Mouse (Mus musculus): ENCODE results near the gene Rgs13. TPM values are rescaled to one million over a fixed set of nuclear protein-coding genes. Genes with fewer than 3 reads are reported as not detected.

Gene Rgs13
- polyA plus RNA-seq, 1 experiment from 2014 or later, result not detected

DNA sequence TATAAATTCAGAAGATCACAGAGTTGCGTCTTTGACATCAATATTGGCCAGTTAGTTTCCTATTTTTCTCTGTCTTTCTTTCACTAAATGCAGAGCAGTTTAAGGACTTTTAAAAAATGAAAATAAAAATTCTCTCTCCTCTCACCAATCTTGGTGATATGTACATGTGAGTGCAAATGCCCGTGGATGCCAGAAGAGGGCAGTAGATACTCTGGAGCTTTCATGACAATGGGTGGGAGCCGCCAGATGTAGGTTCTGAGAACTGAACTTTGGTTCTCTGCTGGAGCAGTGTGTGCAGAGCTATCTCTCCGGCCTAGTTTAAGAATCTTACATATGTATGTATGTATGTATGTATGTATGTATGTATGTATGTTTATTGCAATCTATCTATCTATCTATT lies 2.4 kb upstream of the Rgs13 start:
- no peaks in the 10 kb centered on the region for H3K4me1 ChIP-seq (replicated peaks)
- no peak for ATAC-seq
- no peak overlapping the region for H3K9ac ChIP-seq
- H3K4me3 ChIP-seq (replicated peaks), result no peak overlapping the region
- 91% methylated on average over 4 of the region's 4 CpGs for WGBS
- H3K36me3 ChIP-seq, result no peaks in the 10 kb centered on the region
- H3K27me3 ChIP-seq (replicated peaks), result no peaks in the 10 kb centered on the region
- no peak overlapping the region for H3K27ac ChIP-seq
- H3K9me3 ChIP-seq, result no peaks in the 10 kb centered on the region
- H3K4me2 ChIP-seq (replicated peaks), result no peak overlapping the region

DNA sequence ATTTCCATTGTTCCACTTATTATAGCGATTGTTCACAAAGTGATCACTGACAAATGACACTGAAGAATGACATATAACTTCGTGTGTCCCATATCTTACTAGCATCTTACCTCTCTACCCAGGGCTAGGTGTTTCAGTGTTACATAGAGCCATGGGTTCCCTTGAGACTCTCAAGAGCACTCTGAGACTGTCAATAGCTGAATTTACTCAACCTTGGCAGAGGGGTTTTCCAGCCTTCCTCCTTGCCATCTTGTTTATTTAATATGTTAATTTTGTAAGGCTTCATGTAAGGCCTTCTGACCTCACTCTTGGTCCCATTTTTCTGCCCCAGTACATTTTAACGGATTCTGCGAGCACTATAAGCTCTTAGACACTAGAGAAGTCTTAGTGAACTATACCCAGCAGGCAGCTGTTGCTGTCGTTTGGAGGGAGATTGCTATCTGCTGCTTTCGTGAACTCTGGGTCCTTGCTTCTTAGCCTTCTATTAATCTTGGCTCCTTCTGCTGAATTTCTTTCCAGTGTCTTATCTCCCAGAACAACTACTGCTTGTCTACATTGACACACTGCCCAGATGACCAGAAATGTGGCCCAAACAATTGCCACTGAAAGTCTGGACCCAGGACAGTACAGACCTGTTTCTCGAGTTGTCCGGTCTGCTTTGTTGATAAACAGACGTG lies 1.2 kb upstream of the Rgs13 start:
- H3K27ac ChIP-seq, result no peak overlapping the region
- no peak overlapping the region for H3K4me2 ChIP-seq (replicated peaks)
- 64% methylated on average over 9 of the region's 9 CpGs for WGBS
- H3K9me3 ChIP-seq, result no peaks in the 10 kb centered on the region
- no peak overlapping the region for H3K9ac ChIP-seq
- H3K27me3 ChIP-seq (replicated peaks), result no peaks in the 10 kb centered on the region
- H3K36me3 ChIP-seq, result no peaks in the 10 kb centered on the region
- H3K4me1 ChIP-seq (replicated peaks), result no peaks in the 10 kb centered on the region
- no peak for ATAC-seq
- no peak overlapping the region for H3K4me3 ChIP-seq (replicated peaks)

DNA sequence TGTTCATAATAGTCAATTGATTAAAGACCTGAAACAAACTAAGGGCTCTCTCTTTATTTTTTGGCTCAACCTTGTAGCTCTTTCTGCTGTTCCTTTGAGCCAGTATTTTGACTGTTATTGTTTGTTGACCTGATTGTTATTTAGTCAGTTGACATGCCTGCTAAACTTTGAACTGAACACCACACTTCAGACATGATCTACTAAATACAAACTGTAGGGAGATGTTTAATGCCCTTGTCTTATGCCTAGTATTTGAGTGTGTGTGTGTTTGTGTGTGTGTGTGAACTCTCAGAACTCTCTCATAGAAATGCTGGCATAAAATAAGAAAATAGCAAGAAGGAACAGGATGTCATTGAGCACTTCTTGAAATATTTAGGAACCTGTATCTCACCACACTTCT lies 448 bp upstream of the Rgs13 start:
- Histone ChIP-seq H3K4me2 (replicated peaks) (no peak overlapping the region), H3K27me3 (replicated peaks) (no peaks in the 10 kb centered on the region), H3K27ac (no peak overlapping the region), H3K4me3 (replicated peaks) (no peak overlapping the region), H3K36me3 (no peaks in the 10 kb centered on the region), H3K9ac (no peak overlapping the region), H3K9me3 (no peaks in the 10 kb centered on the region), H3K4me1 (replicated peaks) (no peaks in the 10 kb centered on the region)
- ATAC-seq, result no peak

DNA sequence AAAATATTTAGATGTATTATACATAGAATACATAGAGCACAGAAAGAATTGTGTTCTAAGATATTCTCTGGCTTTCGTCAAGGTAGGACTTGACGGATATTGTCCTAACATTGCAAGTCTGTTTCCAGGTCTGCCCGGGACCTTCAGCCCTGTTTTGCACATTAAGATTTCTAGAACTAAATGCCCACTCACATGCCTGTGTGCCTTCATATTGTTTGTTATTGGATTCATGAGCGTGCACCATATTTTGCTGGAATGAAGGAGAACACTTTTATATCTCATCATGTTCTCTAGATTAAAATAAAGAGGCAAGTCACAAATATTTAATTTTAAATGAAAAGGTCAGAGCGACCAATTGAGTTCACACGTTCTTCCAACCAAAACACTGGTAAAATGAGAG lies 2.4 kb downstream of the Rgs13 start:
- no peak overlapping the region for H3K9ac ChIP-seq
- H3K4me1 ChIP-seq (replicated peaks), result no peaks in the 10 kb centered on the region
- WGBS, result 61% methylated on average over 6 of the region's 6 CpGs
- H3K36me3 ChIP-seq, result no peaks in the 10 kb centered on the region
- no peak for ATAC-seq
- no peaks in the 10 kb centered on the region for H3K9me3 ChIP-seq
- H3K4me2 ChIP-seq (replicated peaks), result no peak overlapping the region
- H3K27ac ChIP-seq, result no peak overlapping the region
- no peak overlapping the region for H3K4me3 ChIP-seq (replicated peaks)
- no peaks in the 10 kb centered on the region for H3K27me3 ChIP-seq (replicated peaks)

DNA sequence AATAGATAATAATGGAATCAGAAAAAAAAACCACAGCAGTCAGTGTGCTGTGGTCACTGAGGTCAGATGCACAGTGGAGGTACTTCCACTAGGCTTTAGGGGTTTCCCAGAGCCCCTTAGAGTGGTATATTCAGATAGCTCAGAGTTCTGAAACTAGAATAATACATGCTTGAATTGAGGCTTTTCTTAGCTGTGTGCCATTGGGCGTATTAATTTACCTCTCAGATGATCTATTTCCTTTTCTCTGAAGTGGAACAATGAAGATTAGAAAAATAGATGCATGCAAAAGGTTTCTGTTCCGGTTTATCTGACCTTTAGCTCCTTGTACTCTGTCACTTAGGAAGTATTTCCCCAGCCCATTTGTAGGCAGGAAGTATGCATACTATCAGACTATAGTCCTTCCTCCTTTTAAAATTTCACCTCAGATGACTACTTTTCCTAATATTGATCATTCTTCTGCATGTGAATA lies 3.6 kb downstream of the Rgs13 start:
- H3K4me3 ChIP-seq (replicated peaks), result no peak overlapping the region
- WGBS, result 66% methylated on average over 2 of the region's 2 CpGs
- no peaks in the 10 kb centered on the region for H3K27me3 ChIP-seq (replicated peaks)
- H3K27ac ChIP-seq, result no peak overlapping the region
- H3K36me3 ChIP-seq, result no peaks in the 10 kb centered on the region
- no peak overlapping the region for H3K4me2 ChIP-seq (replicated peaks)
- no peaks in the 10 kb centered on the region for H3K4me1 ChIP-seq (replicated peaks)
- no peak for ATAC-seq
- H3K9ac ChIP-seq, result no peak overlapping the region
- no peaks in the 10 kb centered on the region for H3K9me3 ChIP-seq

DNA sequence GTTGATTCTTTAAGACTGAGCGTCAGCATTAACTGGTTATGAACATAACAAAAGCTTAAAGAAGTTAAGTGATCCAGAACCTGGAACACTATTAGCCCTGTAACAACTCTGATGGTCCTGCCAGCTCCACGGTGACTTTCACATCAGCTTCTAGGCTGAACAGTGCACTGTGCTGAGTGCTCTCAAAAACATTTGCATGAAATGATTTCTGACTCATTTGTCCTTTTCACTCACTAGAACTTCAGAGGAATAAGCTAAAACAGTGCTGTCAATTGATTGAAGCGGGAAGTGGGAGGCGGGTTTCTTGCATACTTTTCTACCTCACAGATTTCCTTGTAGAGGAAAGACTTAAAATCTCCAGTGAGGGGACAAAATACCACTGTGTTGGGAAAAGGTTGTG lies 8.3 kb downstream of the Rgs13 start:
- Histone ChIP-seq H3K27ac (no peak overlapping the region), H3K27me3 (replicated peaks) (no peaks in the 10 kb centered on the region), H3K4me1 (replicated peaks) (no peaks in the 10 kb centered on the region), H3K4me2 (replicated peaks) (no peak overlapping the region), H3K9me3 (no peaks in the 10 kb centered on the region), H3K36me3 (no peaks in the 10 kb centered on the region), H3K9ac (no peak overlapping the region), H3K4me3 (replicated peaks) (no peak overlapping the region)
- WGBS, result 92% methylated on average over 4 of the region's 4 CpGs
- ATAC-seq, result no peak

DNA sequence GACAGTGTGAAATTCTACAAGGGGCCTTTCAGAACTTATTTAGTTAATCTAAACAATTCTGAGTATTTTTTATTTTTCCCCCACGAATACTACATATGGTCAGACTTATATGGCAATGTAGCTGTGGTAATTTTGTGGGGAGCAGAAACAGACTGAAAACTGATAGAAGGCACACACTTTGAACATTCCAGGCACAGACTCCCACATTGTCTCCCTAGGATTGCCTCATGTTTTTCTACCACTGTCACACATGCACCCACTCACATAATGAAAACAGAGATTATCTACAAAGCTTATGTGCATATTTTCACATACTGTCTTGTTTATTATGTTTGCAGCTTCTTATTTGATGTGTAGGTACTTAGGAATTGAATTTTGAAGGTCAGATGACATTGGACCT lies 9.4 kb downstream of the Rgs13 start:
- no peak overlapping the region for H3K27ac ChIP-seq
- WGBS, result 68% methylated on average over 1 of the region's 1 CpGs
- H3K4me2 ChIP-seq (replicated peaks), result no peak overlapping the region
- H3K9ac ChIP-seq, result no peak overlapping the region
- no peaks in the 10 kb centered on the region for H3K9me3 ChIP-seq
- no peak overlapping the region for H3K4me3 ChIP-seq (replicated peaks)
- H3K4me1 ChIP-seq (replicated peaks), result no peaks in the 10 kb centered on the region
- no peaks in the 10 kb centered on the region for H3K36me3 ChIP-seq
- no peaks in the 10 kb centered on the region for H3K27me3 ChIP-seq (replicated peaks)
- no peak for ATAC-seq

DNA sequence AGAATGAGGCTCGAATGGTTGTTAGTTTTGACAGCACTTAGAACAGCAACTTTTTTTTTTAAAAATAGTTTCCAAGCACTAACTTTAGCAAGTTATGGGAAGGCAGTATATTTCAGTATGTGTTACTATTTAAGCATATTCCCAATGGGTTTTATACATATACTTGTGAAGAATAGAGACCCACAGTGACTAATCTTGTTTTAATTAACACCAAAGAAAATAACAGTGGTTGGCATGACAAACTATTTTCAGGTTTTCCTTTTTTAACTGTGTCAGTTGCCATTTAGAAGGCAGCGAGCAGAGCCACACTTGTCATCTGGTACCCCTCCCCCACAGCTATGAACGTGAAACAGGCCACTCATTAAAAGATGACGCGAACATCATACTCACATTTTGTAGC lies 10.3 kb downstream of the Rgs13 start:
- H3K4me3 ChIP-seq (replicated peaks), result no peak overlapping the region
- H3K4me2 ChIP-seq (replicated peaks), result no peak overlapping the region
- WGBS, result 79% methylated on average over 5 of the region's 5 CpGs
- H3K36me3 ChIP-seq, result no peaks in the 10 kb centered on the region
- no peak overlapping the region for H3K9ac ChIP-seq
- no peak for ATAC-seq
- H3K27me3 ChIP-seq (replicated peaks), result no peaks in the 10 kb centered on the region
- no peaks in the 10 kb centered on the region for H3K9me3 ChIP-seq
- no peak overlapping the region for H3K27ac ChIP-seq
- H3K4me1 ChIP-seq (replicated peaks), result no peaks in the 10 kb centered on the region

DNA sequence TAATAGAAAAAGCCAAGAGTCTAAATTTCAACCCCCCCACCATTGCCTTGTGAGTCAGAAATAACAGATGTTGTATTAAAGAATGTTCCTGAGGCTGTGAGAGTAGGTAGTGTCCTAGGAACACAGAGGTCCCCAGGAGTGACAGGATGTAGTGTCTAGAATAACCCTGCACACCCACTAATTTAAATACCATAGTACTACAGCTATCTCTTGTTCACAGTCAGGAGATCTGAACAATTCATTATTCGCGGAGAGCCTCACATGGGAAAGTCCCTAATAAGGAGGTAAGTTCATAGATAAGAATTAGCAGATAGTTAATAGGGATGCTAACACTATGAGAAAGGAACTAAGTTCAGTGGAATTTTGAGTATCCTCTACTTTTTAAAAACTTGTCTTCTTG lies 10.9 kb downstream of the Rgs13 start:
- H3K4me3 ChIP-seq (replicated peaks), result no peak overlapping the region
- 93% methylated on average over 2 of the region's 2 CpGs for WGBS
- H3K4me2 ChIP-seq (replicated peaks), result no peak overlapping the region
- H3K9me3 ChIP-seq, result no peaks in the 10 kb centered on the region
- no peak for ATAC-seq
- H3K27ac ChIP-seq, result no peak overlapping the region
- no peaks in the 10 kb centered on the region for H3K4me1 ChIP-seq (replicated peaks)
- H3K27me3 ChIP-seq (replicated peaks), result no peaks in the 10 kb centered on the region
- no peaks in the 10 kb centered on the region for H3K36me3 ChIP-seq
- H3K9ac ChIP-seq, result no peak overlapping the region

DNA sequence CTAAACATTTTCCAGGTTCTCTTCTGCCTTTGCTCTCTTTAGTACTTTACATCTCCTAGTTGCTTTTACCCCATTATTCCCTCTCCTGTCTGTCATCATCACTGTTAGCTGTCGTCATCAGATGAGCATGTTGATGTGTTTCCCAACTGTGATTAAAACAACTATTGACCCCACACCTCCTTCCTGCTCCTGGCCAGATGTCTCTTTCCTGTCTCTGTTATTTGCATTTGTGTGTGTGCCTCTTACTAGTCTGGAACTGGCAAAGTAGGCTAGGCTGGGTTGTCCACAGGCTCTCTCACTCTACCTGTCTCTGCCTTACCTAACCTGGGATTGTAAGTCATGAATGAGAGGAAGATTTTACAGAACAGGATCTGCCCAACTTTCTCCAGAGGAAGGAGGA lies 24.6 kb downstream of the Rgs13 start:
- no peak for ATAC-seq
- WGBS, result 55% methylated on average over 1 of the region's 1 CpGs
- Histone ChIP-seq H3K9me3 (no peaks in the 10 kb centered on the region), H3K27ac (no peak overlapping the region), H3K9ac (no peak overlapping the region), H3K27me3 (replicated peaks) (no peaks in the 10 kb centered on the region), H3K4me1 (replicated peaks) (no peaks in the 10 kb centered on the region), H3K4me3 (replicated peaks) (no peak overlapping the region), H3K4me2 (replicated peaks) (no peak overlapping the region), H3K36me3 (no peaks in the 10 kb centered on the region)

DNA sequence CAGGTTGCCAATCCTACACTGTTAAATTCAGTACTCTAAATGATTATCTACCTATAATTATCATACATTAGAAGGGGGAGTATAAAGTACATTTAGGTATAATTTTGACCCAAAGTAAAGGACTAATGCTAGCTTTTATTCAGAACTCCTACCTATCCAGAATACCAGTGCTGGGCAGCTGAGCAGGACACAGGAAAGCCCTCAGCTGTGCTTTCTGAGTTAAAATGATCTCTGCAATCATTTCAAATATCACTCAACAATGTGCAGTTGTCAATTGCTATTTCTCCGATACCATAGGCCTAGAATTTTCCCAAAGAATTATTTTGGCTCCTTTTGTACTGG lies 25.0 kb downstream of the Rgs13 start:
- Histone ChIP-seq H3K9ac (no peak overlapping the region), H3K4me2 (replicated peaks) (no peak overlapping the region), H3K36me3 (no peaks in the 10 kb centered on the region), H3K4me1 (replicated peaks) (no peaks in the 10 kb centered on the region), H3K4me3 (replicated peaks) (no peak overlapping the region), H3K27ac (no peak overlapping the region), H3K27me3 (replicated peaks) (no peaks in the 10 kb centered on the region), H3K9me3 (no peaks in the 10 kb centered on the region)
- ATAC-seq, result no peak
- WGBS, result 82% methylated on average over 1 of the region's 1 CpGs

DNA sequence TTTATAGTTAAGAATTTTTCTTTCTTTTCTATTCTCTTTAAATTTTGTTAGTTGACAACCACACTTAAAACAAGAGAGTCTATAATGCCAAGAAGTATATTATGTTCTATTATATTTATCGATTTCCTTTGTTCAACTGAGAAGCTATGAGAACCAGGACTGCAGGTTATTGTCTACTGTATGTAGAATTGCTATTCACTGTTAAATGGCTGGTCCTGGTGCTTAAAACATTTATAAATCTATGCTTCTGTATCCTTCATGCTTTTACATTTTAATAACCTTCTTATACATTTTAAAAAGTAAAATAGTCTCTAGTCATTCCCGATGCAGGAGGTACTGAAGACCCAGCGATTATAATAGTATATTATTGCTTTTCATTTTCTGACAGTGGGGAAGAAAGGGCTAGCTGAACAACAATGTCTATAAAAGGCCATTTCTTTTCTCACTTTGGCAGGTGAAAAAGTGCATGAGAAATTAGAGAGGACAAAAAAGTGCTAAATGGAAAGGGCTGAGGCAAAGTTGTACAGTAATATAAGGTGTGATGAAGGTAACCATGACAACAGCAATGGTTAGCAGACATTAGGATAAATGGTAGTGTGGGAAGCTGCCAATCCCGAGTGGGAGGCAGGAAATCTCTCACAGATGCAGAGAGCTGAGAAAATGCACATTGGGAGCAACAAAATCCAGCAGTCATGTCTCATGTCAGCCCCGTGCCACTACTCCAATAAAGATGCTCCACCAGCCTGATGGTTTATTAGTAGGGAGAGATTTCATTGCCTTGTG lies 25.6 kb downstream of the Rgs13 start:
- no peaks in the 10 kb centered on the region for H3K4me1 ChIP-seq (replicated peaks)
- H3K27ac ChIP-seq, result no peak overlapping the region
- H3K9ac ChIP-seq, result no peak overlapping the region
- H3K36me3 ChIP-seq, result no peaks in the 10 kb centered on the region
- H3K27me3 ChIP-seq (replicated peaks), result no peaks in the 10 kb centered on the region
- no peaks in the 10 kb centered on the region for H3K9me3 ChIP-seq
- 76% methylated on average over 5 of the region's 5 CpGs for WGBS
- no peak for ATAC-seq
- H3K4me2 ChIP-seq (replicated peaks), result no peak overlapping the region
- no peak overlapping the region for H3K4me3 ChIP-seq (replicated peaks)

DNA sequence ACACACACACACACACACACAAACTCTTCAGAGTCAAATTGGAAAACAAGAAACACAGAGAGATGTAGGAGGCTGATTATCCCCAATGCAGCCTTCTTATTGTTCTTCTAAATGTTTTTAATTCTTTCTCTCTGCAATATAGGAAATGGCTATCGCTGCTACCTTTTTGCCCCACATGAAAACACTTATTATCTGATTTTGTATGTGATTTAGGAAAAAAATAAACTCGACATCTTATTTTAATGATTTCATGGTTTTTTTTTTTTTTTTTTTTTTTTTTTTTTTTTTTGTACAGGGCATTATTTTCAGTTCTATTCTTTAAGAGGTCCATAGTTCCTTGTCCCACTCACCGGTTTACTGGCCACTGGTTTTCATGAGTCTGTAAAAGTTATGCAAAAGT lies 27.2 kb downstream of the Rgs13 start:
- H3K27me3 ChIP-seq (replicated peaks), result no peaks in the 10 kb centered on the region
- no peaks in the 10 kb centered on the region for H3K9me3 ChIP-seq
- no peaks in the 10 kb centered on the region for H3K36me3 ChIP-seq
- H3K9ac ChIP-seq, result no peak overlapping the region
- H3K27ac ChIP-seq, result no peak overlapping the region
- H3K4me2 ChIP-seq (replicated peaks), result no peak overlapping the region
- H3K4me1 ChIP-seq (replicated peaks), result no peaks in the 10 kb centered on the region
- WGBS, result 88% methylated on average over 3 of the region's 3 CpGs
- no peak for ATAC-seq
- H3K4me3 ChIP-seq (replicated peaks), result no peak overlapping the region
